Mouse (Mus musculus) Muller cell, postnatal 12 days (primary cell): Measurements from ENCODE around the gene Smad6.

ENCODE experiments used
- DNase-seq: peaks from one replicate; pipeline ENCODE4 v3.0.0-alpha.2; 2015; ENCODE audit errors: inconsistent ontology term

Gene Smad6

GRCm38 (mm10) chr9:63912051-63912450 is 109.8 kb downstream of the Smad6 start:
- DNase-seq, result peak; percentile 25

- DNase-seq, result peak; percentile 47
Measured at GRCm38 (mm10) chr9:63909618-63910017, 112.2 kb downstream of the Smad6 start.

DNA sequence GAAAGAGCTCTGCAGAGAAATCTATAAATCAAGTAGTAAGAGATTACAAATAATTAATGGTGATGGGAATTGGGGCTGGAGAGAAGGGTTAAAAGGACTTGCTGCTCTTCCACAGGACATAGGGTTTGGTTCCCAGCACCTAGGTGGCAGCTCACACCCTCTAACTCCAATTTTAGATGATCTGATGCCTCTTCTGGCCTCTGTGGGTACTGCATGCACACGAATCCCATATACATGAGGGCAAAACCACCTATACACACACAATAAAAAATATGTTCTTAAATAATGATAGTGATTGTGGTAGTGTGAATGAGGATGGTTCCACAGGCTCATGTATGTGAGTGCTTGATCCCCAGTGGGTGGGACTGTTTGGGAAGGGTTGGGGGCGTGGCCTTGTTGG is 117.3 kb downstream of the Smad6 start:
- DNase-seq, result no peak
